Mouse (Mus musculus) midbrain, postnatal 0 days (tissue): ENCODE results near the gene Olfr39. TPM values are rescaled to one million over a fixed set of nuclear protein-coding genes. Genes with fewer than 3 reads are reported as not detected.
"Not testable (repeated sequence)": the region's sequence is repeated elsewhere in the genome, so short reads cannot be mapped to it uniquely, and the experiment has no call there.

Source experiments
- ATAC-seq: fragments of 200-750 bp; cut with Nextera tagmentation; 2 replicates; pipeline ENCODE4 v1.8.0; 2017; ENCODE audit warnings: moderate number of reproducible peaks, mild to moderate bottlenecking, moderate TSS enrichment, moderate library complexity; ENCODE audit not compliant: low FRiP score
- DNase-seq: peaks from one replicate; pipeline ENCODE4 v3.0.0-alpha.2; 2015; ENCODE audit warnings: low spot score
- H3K27ac ChIP-seq: fragments of 300-500 bp; sonication (generic); 2 replicates; pipeline ENCODE4 v1.5.1; 2014; ENCODE audit warnings: low read depth, mild to moderate bottlenecking, low read length, mixed read lengths
- H3K27me3 ChIP-seq: fragments of 300-500 bp; sonication (generic); 2 replicates; pipeline ENCODE4 v1.6.1; 2014; ENCODE audit warnings: low read length, control low read depth, mixed read lengths; ENCODE audit not compliant: insufficient read depth
- H3K36me3 ChIP-seq: fragments of 300-500 bp; sonication (generic); 2 replicates; pipeline ENCODE4 v1.6.1; 2014; ENCODE audit warnings: low read length, control low read depth, mixed read lengths; ENCODE audit not compliant: insufficient read depth
- H3K4me1 ChIP-seq: fragments of 300-500 bp; sonication (generic); 2 replicates; pipeline ENCODE4 v1.6.1; 2014; ENCODE audit warnings: mild to moderate bottlenecking, control low read depth, antibody characterized with exemption, low read length, mixed read lengths; ENCODE audit not compliant: insufficient read depth
- H3K4me2 ChIP-seq: fragments of 300-500 bp; sonication (generic); 2 replicates; pipeline ENCODE4 v1.6.1; 2014; ENCODE audit warnings: low read depth, mild to moderate bottlenecking, low read length, mixed read lengths; ENCODE audit not compliant: poor library complexity, severe bottlenecking
- H3K4me3 ChIP-seq: fragments of 300-500 bp; sonication (generic); 2 replicates; pipeline ENCODE4 v1.5.1; 2014; ENCODE audit warnings: low read depth, mild to moderate bottlenecking, low read length, moderate library complexity
- H3K9ac ChIP-seq: fragments of 300-500 bp; sonication (generic); replicated peaks from 2 replicates; pipeline ENCODE4 v1.6.1; 2014; ENCODE audit warnings: mild to moderate bottlenecking, low read length, moderate library complexity, mixed read lengths; ENCODE audit not compliant: poor library complexity, severe bottlenecking
- H3K9me3 ChIP-seq: fragments of 300-500 bp; sonication (generic); 2 replicates; pipeline ENCODE4 v1.6.1; 2016; ENCODE audit warnings: low read length, control low read depth
- CTCF ChIP-seq: IDR thresholded peaks from 2 replicates; pipeline ENCODE4 v1.5.1; 2016; ENCODE audit warnings: antibody characterized with exemption, mild to moderate bottlenecking
- WGBS: fragments of 180-500 bp; shearing (Covaris S2); extraction: QIAGEN DNeasy Blood & Tissue Kit; methylation state at CpG from one replicate; pipeline ENCODE4 v1.1.7; 2014; 5-methylcytosine and 5-hydroxymethylcytosine counted together
- polyA plus RNA-seq: library from polyadenylated mRNA; unstranded; fragments of >200 nt; fragmentation: Nextera tagmentation; extraction: Ambion mirVana; gene quantifications from 2 replicates; pipeline ENCODE4 v1.2.1, GENCODE M21; 2015
- total RNA-seq: library from RNA; depleted of rRNA; stranded (reverse); fragments of >200 nt; gene quantifications from 2 replicates; pipeline ENCODE4 v1.2.3, GENCODE M21; 2014; rRNA removed

Gene Olfr39
- not detected in 2 replicates for total RNA-seq
- not detected in 2 replicates for polyA plus RNA-seq

DNA sequence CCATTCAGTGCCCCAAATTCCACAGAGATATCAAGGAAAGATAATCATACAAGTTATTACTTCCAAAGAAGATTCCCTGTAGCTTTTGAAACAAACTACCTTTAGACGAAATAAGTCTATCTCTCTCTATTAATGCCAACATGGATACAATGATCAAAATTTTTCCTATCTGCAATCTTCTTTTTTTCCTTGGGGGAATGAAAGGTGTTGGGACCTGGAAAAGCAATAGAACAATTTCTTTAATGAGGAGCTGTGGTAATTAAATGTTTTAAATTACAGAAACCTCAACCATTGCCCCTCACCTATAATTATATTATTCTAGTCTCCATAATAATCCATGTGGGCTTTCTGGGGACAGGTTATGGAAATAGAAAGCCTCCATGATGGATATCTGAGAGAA, at the start of gene Olfr39:
Olfr39 (plus strand) TSS at position 301 of the 400 bp plus-strand sequence.
- ATAC-seq: no peak
- H3K36me3 ChIP-seq: no peaks in the 10 kb centered on the region
- no peaks in the 10 kb centered on the region for H3K9me3 ChIP-seq
- no peak within 1 kb of the TSS for H3K4me2 ChIP-seq
- TF ChIP-seq CTCF: no peak
- no peak for DNase-seq
- H3K27me3 ChIP-seq: no peaks in the 10 kb centered on the region
- 77% methylated on average over 1 of the region's 1 CpGs for WGBS
- H3K27ac ChIP-seq: no peak within 1 kb of the TSS
- H3K4me1 ChIP-seq: no peaks in the 10 kb centered on the region
- no peak within 1 kb of the TSS for H3K4me3 ChIP-seq
- H3K9ac ChIP-seq: no peak within 1 kb of the TSS

- Histone ChIP-seq H3K9me3 (no peaks in the 10 kb centered on the region; the same call in 1 of the 2 replicates), H3K4me1 (no peaks in the 10 kb centered on the region), H3K36me3 (no peaks in the 10 kb centered on the region), H3K4me2 (no peak within 1 kb of the TSS), H3K4me3 (no peak within 1 kb of the TSS), H3K27ac (no peak within 1 kb of the TSS), H3K9ac (no peak within 1 kb of the TSS), H3K27me3 (no peaks in the 10 kb centered on the region)
- no peak for DNase-seq
- no peak for ATAC-seq
- no peak for TF ChIP-seq CTCF
Observed at GRCm38 (mm10) chr9:20236819-20237218, 45.3 kb upstream of the Olfr39 start, which contains the start of gene Olfr872. Gene Olfr872, plus strand, starts transcription at chr9:20237119.

DNA sequence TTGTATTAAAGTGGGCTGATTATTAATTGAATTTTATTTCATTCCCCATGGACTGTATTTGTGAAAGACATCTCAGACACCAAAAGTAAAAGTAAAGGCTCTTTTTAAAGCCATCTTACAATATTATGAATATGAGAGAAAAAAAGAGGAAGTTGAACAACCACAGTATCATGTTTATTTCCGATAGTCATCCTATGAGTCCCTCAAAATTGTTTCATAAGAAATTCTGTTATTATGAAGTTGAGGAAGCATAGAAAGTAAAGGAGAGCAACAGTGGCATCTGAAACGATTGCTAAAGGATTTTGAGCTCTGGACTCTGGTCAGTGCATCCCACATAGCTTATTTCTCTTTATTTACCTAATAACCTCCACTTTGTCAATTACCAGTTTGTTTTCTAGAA, 44.8 kb upstream of the Olfr39 start:
- H3K4me3 ChIP-seq: no peak overlapping the region
- no peak overlapping the region for H3K27ac ChIP-seq
- WGBS: 66% methylated on average over 2 of the region's 2 CpGs
- no peak for TF ChIP-seq CTCF
- no peaks in the 10 kb centered on the region for H3K4me1 ChIP-seq
- H3K9me3 ChIP-seq: no peaks in the 10 kb centered on the region; the same call in 1 of the 2 replicates
- ATAC-seq (no peak), DNase-seq (no peak)
- H3K9ac ChIP-seq: no peak overlapping the region
- H3K27me3 ChIP-seq: no peaks in the 10 kb centered on the region
- no peaks in the 10 kb centered on the region for H3K36me3 ChIP-seq
- no peak overlapping the region for H3K4me2 ChIP-seq

GRCm38 (mm10) chr9:20295562-20295961, 13.4 kb downstream of the Olfr39 start:
- H3K9ac ChIP-seq, H3K4me3 ChIP-seq, H3K4me2 ChIP-seq, ATAC-seq, H3K36me3 ChIP-seq, H3K27ac ChIP-seq, H3K4me1 ChIP-seq, H3K27me3 ChIP-seq, H3K9me3 ChIP-seq, DNase-seq: not testable (repeated sequence)
- 86% methylated on average over 5 of the region's 5 CpGs for WGBS

- ATAC-seq (no peak), DNase-seq (no peak)
- no peaks in the 10 kb centered on the region for H3K27me3 ChIP-seq
- H3K9me3 ChIP-seq: 0 out of 2 replicates have a peak, but pooled peaks cover 4% of the 10 kb centered on the region
- H3K4me1 ChIP-seq: no peaks in the 10 kb centered on the region
- H3K9ac ChIP-seq: no peak within 1 kb of the TSS
- H3K4me3 ChIP-seq: no peak within 1 kb of the TSS
- no peak within 1 kb of the TSS for H3K4me2 ChIP-seq
- TF ChIP-seq CTCF: no peak
- no peaks in the 10 kb centered on the region for H3K36me3 ChIP-seq
- WGBS: 77% methylated on average over 1 of the region's 1 CpGs
- H3K27ac ChIP-seq: no peak within 1 kb of the TSS
Observed at GRCm38 (mm10) chr9:20298232-20298631, 16.1 kb downstream of the Olfr39 start, which contains the start of gene Olfr873. Gene Olfr873, plus strand, starts transcription at chr9:20298532.

- Histone ChIP-seq H3K27ac (no peak within 1 kb of the TSS), H3K4me2 (no peak within 1 kb of the TSS), H3K9ac (no peak within 1 kb of the TSS), H3K27me3 (no peaks in the 10 kb centered on the region), H3K4me1 (no peaks in the 10 kb centered on the region), H3K36me3 (no peaks in the 10 kb centered on the region), H3K9me3 (no peaks in the 10 kb centered on the region), H3K4me3 (no peak within 1 kb of the TSS)
- ATAC-seq (no peak), DNase-seq (no peak)
- no peak for TF ChIP-seq CTCF
Observed at GRCm38 (mm10) chr9:20335994-20336393, 53.8 kb downstream of the Olfr39 start, which contains the start of gene Olfr18. Gene Olfr18, minus strand, starts transcription at chr9:20336094.

Other genes starting within 250 kb of the Olfr39 start
- gene Olfr867, start 224.8 kb upstream of the Olfr39 start, total RNA-seq: not detected in 2 replicates
- gene Olfr867, start 224.8 kb upstream of the Olfr39 start, polyA plus RNA-seq: not detected in 2 replicates
- gene Olfr868, start 183.7 kb upstream of the Olfr39 start, total RNA-seq: not detected in 2 replicates
- not detected in 2 replicates for gene Olfr868, start 183.7 kb upstream of the Olfr39 start, polyA plus RNA-seq
- gene Olfr869, start 153.3 kb upstream of the Olfr39 start, total RNA-seq: not detected in 2 replicates
- not detected in 2 replicates for gene Olfr869, start 153.3 kb upstream of the Olfr39 start, polyA plus RNA-seq
- gene Olfr870, start 108.3 kb upstream of the Olfr39 start, total RNA-seq: not detected in 2 replicates
- not detected in 2 replicates for gene Olfr870, start 108.3 kb upstream of the Olfr39 start, polyA plus RNA-seq
- gene Olfr871, start 70.1 kb upstream of the Olfr39 start, total RNA-seq: not detected in 2 replicates
- not detected in 2 replicates for gene Olfr871, start 70.1 kb upstream of the Olfr39 start, polyA plus RNA-seq
- not detected in 2 replicates for gene Olfr872, start 45.2 kb upstream of the Olfr39 start, total RNA-seq
- gene Olfr872, start 45.2 kb upstream of the Olfr39 start, polyA plus RNA-seq: not detected in 2 replicates
- not detected in 2 replicates for gene Olfr873, start 16.2 kb downstream of the Olfr39 start, total RNA-seq
- gene Olfr873, start 16.2 kb downstream of the Olfr39 start, polyA plus RNA-seq: not detected in 2 replicates
- not detected in 2 replicates for gene Olfr18, start 53.7 kb downstream of the Olfr39 start, total RNA-seq
- gene Olfr18, start 53.7 kb downstream of the Olfr39 start, polyA plus RNA-seq: 0.11 TPM in 1 of 2 replicates, not detected in the other
- 23.6 and 45.2 TPM in 2 replicates for gene Zfp560, start 102.8 kb downstream of the Olfr39 start, total RNA-seq
- 73.4 and 73.6 TPM in 2 replicates for gene Zfp560, start 102.8 kb downstream of the Olfr39 start, polyA plus RNA-seq
- 20.5 and 31.2 TPM in 2 replicates for gene Zfp26, start 177.8 kb downstream of the Olfr39 start, total RNA-seq
- gene Zfp26, start 177.8 kb downstream of the Olfr39 start, polyA plus RNA-seq: 7.6 and 9.3 TPM in 2 replicates
- 33.5 and 62.2 TPM in 2 replicates for gene Zfp426, start 210.4 kb downstream of the Olfr39 start, total RNA-seq
- 20.8 and 23.4 TPM in 2 replicates for gene Zfp426, start 210.4 kb downstream of the Olfr39 start, polyA plus RNA-seq
- gene Zfp266, start 239.1 kb downstream of the Olfr39 start, total RNA-seq: 96.3 and 124 TPM in 2 replicates
- 48.5 and 54.8 TPM in 2 replicates for gene Zfp266, start 239.1 kb downstream of the Olfr39 start, polyA plus RNA-seq